7 mouse cellular contexts compared by ENCODE assay signal in the genomic region with DNA sequence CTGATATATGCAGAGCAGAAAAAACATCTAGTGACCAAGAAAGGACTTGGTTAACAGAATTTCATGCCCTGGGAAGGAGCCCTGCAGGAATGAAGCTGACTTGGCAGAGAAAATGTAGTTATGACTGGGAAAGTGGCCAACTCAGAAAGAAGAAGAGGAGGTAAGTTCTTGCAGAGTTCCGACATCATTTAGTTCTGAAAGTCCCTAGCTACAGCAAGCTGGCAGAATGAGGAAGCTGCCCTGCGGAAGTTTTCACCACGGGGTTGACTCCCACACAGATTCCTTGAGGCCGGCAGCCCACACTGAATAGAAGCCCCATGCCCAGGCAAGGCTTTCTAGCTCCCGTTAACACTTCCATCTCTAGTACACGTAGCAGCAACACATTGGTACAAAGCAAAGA. TPM values are rescaled to one million over a fixed set of nuclear protein-coding genes. Genes with fewer than 3 reads are reported as not detected.
A peak's percentile ranks its signal among the peaks of the same experiment; 100 is the strongest.
DNase-seq lines count a peak whose midpoint lies in the region; ATAC-seq and TF ChIP-seq lines count a peak whose summit lies in the region.

No protein-coding gene starts in this region.

- H3K27ac ChIP-seq in heart, postnatal 0 days (ENCODE audit: low read depth) = peak overlapping the region; percentile 41; the same call in 1 of the 2 replicates

- no peak for TF ChIP-seq CTCF in heart, postnatal 0 days (IDR thresholded peaks at IDR 0.05; ENCODE audit: low read depth)

- peaks cover 6% of the 10 kb centered on the region for H3K36me3 ChIP-seq in heart, postnatal 0 days (replicated peaks; ENCODE audit: control insufficient read depth, insufficient read depth, low read length)

- H3K4me3 ChIP-seq in heart, postnatal 0 days (ENCODE audit: low read depth, low read length) = peak overlapping the region; percentile 17; the same call in 1 of the 2 replicates

- H3K9ac ChIP-seq in heart, postnatal 0 days (replicated peaks; ENCODE audit: low read depth, low read length) = no peak overlapping the region

- H3K27me3 ChIP-seq in heart, postnatal 0 days (ENCODE audit: control insufficient read depth, insufficient read depth, low read length) = no peaks in the 10 kb centered on the region

- ATAC-seq in heart, postnatal 0 days (ENCODE audit: insufficient read depth, low read depth) = no peak; the same call in 1 of the 2 replicates
- no peak for ATAC-seq in erythroblast, adult 5-6 weeks (replicated peaks; ENCODE audit: low FRiP score, poor library complexity, severe bottlenecking)

- DNase-seq in urinary bladder, postnatal 14 days (ENCODE audit: low spot score) = peak; percentile 22
- no peak for DNase-seq in urinary bladder, postnatal 25 days (ENCODE audit: low spot score)
- peak; percentile 26 to 36 for DNase-seq in cerebellum, postnatal 10 days
- peak; percentile 38 for DNase-seq in heart, postnatal 0 days (ENCODE audit: low spot score)
- peak; percentile 15 to 22 for DNase-seq in left cerebral cortex, adult 8-10 months (ENCODE audit: low spot score in 2 of 2)
- peak; percentile 18 for DNase-seq in ovary, postnatal 14 days (ENCODE audit: low spot score)

- H3K4me1 ChIP-seq in heart, postnatal 0 days (ENCODE audit: control insufficient read depth, insufficient read depth) = peaks cover 29% of the 10 kb centered on the region

- TF ChIP-seq EP300 in heart, postnatal 0 days (IDR thresholded peaks at IDR 0.05; ENCODE audit: low read depth) = no peak

- H3K4me2 ChIP-seq in heart, postnatal 0 days (ENCODE audit: low read depth, low read length) = peak overlapping the region; percentile 34

- H3K9me3 ChIP-seq in heart, postnatal 0 days (replicated peaks; ENCODE audit: control insufficient read depth, low read length) = no peaks in the 10 kb centered on the region

- WGBS in heart, postnatal 0 days = 17% methylated on average over 6 of the region's 6 CpGs

RNA-seq across cellular contexts. Expression of a gene that starts 6.3 kb away (rescaled TPM):
- 25.3 and 31.4 TPM in 2 replicates for total RNA-seq in heart, postnatal 0 days (2014; rRNA removed; ENCODE audit: low replicate concordance)
- 22.5 and 23.6 TPM in 2 replicates for polyA plus RNA-seq in heart, postnatal 0 days (2015; fragmentation: Nextera tagmentation; extraction: Ambion mirVana)
- total RNA-seq in left cerebral cortex, adult 8-10 months (2022) = 10 to 100 TPM; 12.0 to 16.5 (median 13.3) TPM
- 11.1 and 17.9 TPM in 2 replicates for total RNA-seq in erythroblast, adult 5-6 weeks (2015; ENCODE audit: low replicate concordance)
- total RNA-seq in erythroblast, adult 5-6 weeks (2017; ENCODE audit: low replicate concordance) = 8.6 and 11.1 TPM in 2 replicates
